Mouse (Mus musculus): ENCODE results near the gene Slf2. TPM values are rescaled to one million over a fixed set of nuclear protein-coding genes. Genes with fewer than 3 reads are reported as not detected.
A peak's percentile ranks its signal among the peaks of the same experiment; 100 is the strongest.

Gene Slf2
- total and polyA plus RNA-seq, 3 experiments: 20.6 to 22.9 (median 22.6) TPM

DNA sequence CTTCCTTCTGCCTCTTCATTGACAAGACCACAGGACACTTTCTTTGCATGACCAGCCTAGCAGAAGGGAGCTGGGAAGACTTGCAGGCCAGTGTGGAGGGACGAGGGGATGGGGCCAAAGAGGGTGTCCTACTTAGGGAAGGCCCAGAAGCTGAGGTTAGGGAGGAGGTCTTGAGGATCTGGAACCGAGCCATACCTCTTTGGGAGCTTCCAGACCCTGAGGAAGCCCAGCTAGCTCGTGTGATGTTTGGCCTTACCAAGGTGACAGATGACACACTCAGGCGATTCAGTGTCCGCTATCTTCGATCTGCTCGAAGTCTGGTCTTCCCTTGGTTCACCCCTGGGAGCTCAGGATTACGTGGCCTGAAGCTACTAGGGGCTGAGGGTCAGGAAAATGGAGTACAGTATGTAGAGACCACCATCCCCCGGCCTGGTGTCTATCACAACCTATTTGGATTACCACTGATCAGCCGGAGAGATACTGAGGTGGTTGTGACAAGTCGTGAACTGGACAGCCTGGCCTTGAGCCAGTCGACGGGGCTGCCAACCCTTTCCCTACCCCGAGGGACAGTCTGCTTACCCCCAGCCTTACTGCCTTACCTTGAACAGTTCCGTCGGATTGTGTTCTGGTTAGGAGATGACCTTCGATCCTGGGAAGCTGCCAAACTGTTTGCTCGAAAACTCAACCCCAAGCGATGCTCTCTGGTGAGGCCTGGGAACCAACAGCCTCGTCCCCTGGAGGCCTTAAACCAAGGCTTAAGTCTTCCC lies 76.7 kb downstream of the Slf2 start:
- H3K4me1 ChIP-seq (ENCODE audit: control insufficient read depth in 1 of 2, insufficient read depth in 2 of 2): peaks cover 15 to 37% of the 10 kb centered on the region in 2 experiments
- no peaks in the 10 kb centered on the region for H3K9me3 ChIP-seq (replicated peaks; ENCODE audit: low read length)
- no peak overlapping the region for H3K27ac ChIP-seq (ENCODE audit: insufficient read depth, low read depth)
- dilution Hi-C loops (cut with MboI; ENCODE audit: extremely low pct_ligation_motif_present, extremely low pct_unique_long_range_greater_than_20kb, low sequenced_read_pairs): no loop called here
- DNase-seq (ENCODE audit: extremely low read depth): no peak
- H3K4me3 ChIP-seq (replicated peaks in 1 of 3; ENCODE audit: low read depth in 2 of 3, low read length in 2 of 3, poor library complexity in 1 of 3): peak overlapping the region; percentile 94 to 96 (median 95)
- peak overlapping the region; percentile 41 for H3K4me2 ChIP-seq (ENCODE audit: insufficient read depth, low read depth, poor library complexity, severe bottlenecking)
- peaks cover 42 to 78% of the 10 kb centered on the region in 2 experiments for H3K36me3 ChIP-seq (replicated peaks in 1 of 2; ENCODE audit: control insufficient read depth in 1 of 2, insufficient read depth in 1 of 2, low read length in 1 of 2)
- peak overlapping the region; percentile 47; the same call in 1 of the 2 replicates for H3K9ac ChIP-seq (ENCODE audit: insufficient read depth, low read depth)
- H3K79me2 ChIP-seq (replicated peaks; ENCODE audit: control insufficient read depth, extremely low read depth, insufficient read depth, poor library complexity, severe bottlenecking): peaks cover 19% of the 10 kb centered on the region
- no peak for TF ChIP-seq ZKSCAN1 (IDR thresholded peaks at IDR 0.05; ENCODE audit: borderline replicate concordance, low read depth, low read length)
- no peak for TF ChIP-seq POLR2AphosphoS2 (IDR thresholded peaks at IDR 0.05; ENCODE audit: low read depth, low read length)
- no peak for TF ChIP-seq MAFK (IDR thresholded peaks at IDR 0.05; ENCODE audit: insufficient replicate concordance, low read length)
- TF ChIP-seq ELF1 (IDR thresholded peaks at IDR 0.05; ENCODE audit: low read depth, low read length): no peak
- TF ChIP-seq ETS1 (conservative IDR thresholded peaks at IDR 0.05; ENCODE audit: low read depth, low read length): no peak
- no peak for TF ChIP-seq USF2 (conservative IDR thresholded peaks at IDR 0.05; ENCODE audit: low read depth, low read length)
- TF ChIP-seq RCOR1 (conservative IDR thresholded peaks at IDR 0.05; ENCODE audit: low read depth, low read length): no peak
- TF ChIP-seq GABPA (IDR thresholded peaks at IDR 0.05; ENCODE audit: insufficient replicate concordance, low read depth, low read length): no peak
- no peak for TF ChIP-seq ZNF384 (IDR thresholded peaks at IDR 0.05; ENCODE audit: low read depth, low read length)
- in situ Hi-C loops (cut with MboI; ENCODE audit: low pct_ligation_motif_present, low pct_unique_long_range_greater_than_20kb, low sequenced_read_pairs): no loop called here
- H3K27me3 ChIP-seq (replicated peaks): no peaks in the 10 kb centered on the region

DNA sequence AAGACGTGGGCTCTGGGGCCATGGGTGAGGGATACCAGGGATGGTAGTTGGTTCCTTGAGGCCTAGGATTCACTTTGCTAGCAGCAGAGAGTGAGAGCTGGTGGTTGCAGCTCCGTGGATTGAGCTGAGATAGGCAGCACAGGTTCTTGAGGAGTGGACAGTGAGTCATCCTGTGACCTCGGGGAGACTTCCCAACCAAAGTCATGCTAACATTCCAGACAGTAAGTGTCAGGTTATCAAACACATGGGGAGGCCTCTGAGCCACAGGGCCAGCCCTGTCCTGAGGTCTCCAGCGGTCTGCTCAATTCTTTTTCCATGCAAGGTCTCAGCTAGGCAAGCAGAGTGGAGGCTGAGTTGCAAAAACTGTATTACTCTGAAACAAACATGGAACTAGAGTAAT lies 79.7 kb downstream of the Slf2 start:
- Histone ChIP-seq H3K79me2 (replicated peaks; ENCODE audit: control insufficient read depth, extremely low read depth, insufficient read depth, poor library complexity, severe bottlenecking) (peaks cover 19% of the 10 kb centered on the region), H3K4me1 (ENCODE audit: control insufficient read depth in 1 of 2, insufficient read depth in 2 of 2) (peaks cover 26 to 50% of the 10 kb centered on the region in 2 experiments), H3K4me2 (ENCODE audit: insufficient read depth, low read depth, poor library complexity, severe bottlenecking) (no peak overlapping the region), H3K36me3 (replicated peaks in 1 of 2; ENCODE audit: control insufficient read depth in 1 of 2, insufficient read depth in 1 of 2, low read length in 1 of 2) (peaks cover 28 to 59% of the 10 kb centered on the region in 2 experiments), H3K9ac (ENCODE audit: insufficient read depth, low read depth) (no peak overlapping the region), H3K27me3 (replicated peaks) (no peaks in the 10 kb centered on the region), H3K9me3 (replicated peaks; ENCODE audit: low read length) (no peaks in the 10 kb centered on the region), H3K27ac (ENCODE audit: insufficient read depth, low read depth) (no peak overlapping the region), H3K4me3 (replicated peaks in 1 of 3; ENCODE audit: low read depth in 2 of 3, low read length in 2 of 3, poor library complexity in 1 of 3) (no peak overlapping the region)
- TF ChIP-seq CTCF (conservative IDR thresholded peaks at IDR 0.05 in 1 of 2, IDR thresholded peaks at IDR 0.05 in 1 of 2; ENCODE audit: low read depth in 2 of 2, low read length in 2 of 2) (no peak), USF1 (IDR thresholded peaks at IDR 0.05; ENCODE audit: low read depth, low read length) (no peak), ZNF384 (IDR thresholded peaks at IDR 0.05; ENCODE audit: low read depth, low read length) (no peak), TCF12 (IDR thresholded peaks at IDR 0.05; ENCODE audit: low read depth, low read length) (no peak), MAX (IDR thresholded peaks at IDR 0.05; ENCODE audit: low read length) (no peak), SIN3A (IDR thresholded peaks at IDR 0.05; ENCODE audit: low read length) (no peak), UBTF (IDR thresholded peaks at IDR 0.05; ENCODE audit: low read depth, low read length) (no peak), POLR2AphosphoS2 (IDR thresholded peaks at IDR 0.05; ENCODE audit: low read depth, low read length) (no peak), ZKSCAN1 (IDR thresholded peaks at IDR 0.05; ENCODE audit: borderline replicate concordance, low read depth, low read length) (no peak)
- dilution Hi-C loops (cut with MboI; ENCODE audit: extremely low pct_ligation_motif_present, extremely low pct_unique_long_range_greater_than_20kb, low sequenced_read_pairs) (no loop called here), in situ Hi-C loops (cut with MboI; ENCODE audit: low pct_ligation_motif_present, low pct_unique_long_range_greater_than_20kb, low sequenced_read_pairs) (no loop called here)
- DNase-seq (ENCODE audit: extremely low read depth): no peak
